Mouse (Mus musculus) MEL (cell line): ENCODE data around the gene Gm2174.

Experiments
- CHD2 ChIP-seq: IDR thresholded peaks from 2 replicates; pipeline ENCODE4 v1.6.1; 2011; ENCODE audit warnings: low read length, improper control_type of control experiment
- CTCF ChIP-seq, 3 experiments: IDR thresholded peaks in 2 of 3; conservative IDR thresholded peaks in 1 of 3; 2 replicates each; pipeline ENCODE4 v1.5.1; 2011 to 2012; ENCODE audit warnings: low read length in 3 of 3, low read depth in 2 of 3, mild to moderate bottlenecking in 2 of 3, improper control_type of control experiment in 1 of 3, inconsistent platforms in 1 of 3, mixed read lengths in 1 of 3, moderate library complexity in 1 of 3; ENCODE audit not compliant: control insufficient read depth in 1 of 3, insufficient read depth in 1 of 3, poor library complexity in 1 of 3, severe bottlenecking in 1 of 3

DNA sequence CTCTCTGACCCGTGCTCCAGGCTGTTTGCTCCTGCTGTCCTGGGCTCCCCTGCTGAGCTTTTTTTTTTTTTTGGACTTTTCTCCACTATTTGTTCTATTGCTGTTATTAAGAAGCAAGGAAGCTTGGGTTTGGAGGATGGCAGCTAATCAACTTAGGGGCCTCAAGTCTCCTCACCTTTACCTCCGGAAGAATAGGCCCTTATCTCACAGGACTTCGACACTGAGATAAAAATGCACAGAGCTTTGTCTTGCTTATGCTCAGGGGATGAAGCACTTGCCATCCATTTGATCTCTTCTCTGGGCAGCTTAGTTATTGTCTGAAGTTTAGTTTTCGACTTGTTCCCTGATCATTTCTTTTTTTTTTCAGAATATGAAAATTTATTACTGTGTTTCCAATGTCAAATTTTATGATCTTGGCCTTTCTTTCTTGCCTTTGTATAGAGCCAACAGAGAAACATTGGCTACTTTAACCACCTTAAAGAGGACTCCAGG is at the start of gene Gm2174:
- TF ChIP-seq CHD2 (no peak), CTCF (IDR thresholded peaks at IDR 0.05 in 2 of 3, conservative IDR thresholded peaks at IDR 0.05 in 1 of 3; ENCODE audit: control insufficient read depth in 1 of 3, insufficient read depth in 1 of 3, low read depth in 2 of 3, low read length in 3 of 3, poor library complexity in 1 of 3, severe bottlenecking in 1 of 3) (no peak)
